Mouse (Mus musculus): Measurements from ENCODE around the gene Glt8d1. TPM values are rescaled to one million over a fixed set of nuclear protein-coding genes. Genes with fewer than 3 reads are reported as not detected.

Gene Glt8d1
- total RNA-seq (2012; rRNA removed) (12.6 and 13.8 TPM in 2 replicates), total RNA-seq (2014; rRNA removed) (22.5 and 24.9 TPM in 2 replicates), polyA plus RNA-seq (2012; ENCODE audit: insufficient read length, low read depth) (11.1 and 11.7 TPM in 2 replicates)

- dilution Hi-C loops (cut with MboI; ENCODE audit: extremely low pct_ligation_motif_present, extremely low pct_unique_long_range_greater_than_20kb, low sequenced_read_pairs): no loop called here
- Histone ChIP-seq H3K4me2 (ENCODE audit: insufficient read depth, low read depth, poor library complexity, severe bottlenecking) (peak within 1 kb of the TSS; percentile 91), H3K27ac (ENCODE audit: insufficient read depth, low read depth) (peak within 1 kb of the TSS; percentile 37)
- TF ChIP-seq POLR2AphosphoS2 (IDR thresholded peaks at IDR 0.05; ENCODE audit: low read depth, low read length): 0 out of 2 replicates have a peak, but pooled peaks have one; percentile 36
- no peak for TF ChIP-seq CHD1 (IDR thresholded peaks at IDR 0.05; ENCODE audit: low read depth, low read length)
- no peak for TF ChIP-seq ZC3H11A (IDR thresholded peaks at IDR 0.05; ENCODE audit: low read depth, low read length)
- peak; percentile 3; the same call in 1 of the 2 replicates for TF ChIP-seq IRF4 (IDR thresholded peaks at IDR 0.05; ENCODE audit: low read depth, low read length)
- no peak for TF ChIP-seq ETS1 (conservative IDR thresholded peaks at IDR 0.05; ENCODE audit: low read depth, low read length)
- TF ChIP-seq ZMIZ1 (IDR thresholded peaks at IDR 0.05; ENCODE audit: low read depth, low read length): no peak
- TF ChIP-seq KAT2A (IDR thresholded peaks at IDR 0.05; ENCODE audit: insufficient replicate concordance, low read length): 0 out of 2 replicates have a peak, but pooled peaks have one; percentile 65
- TF ChIP-seq E2F4 (IDR thresholded peaks at IDR 0.05; ENCODE audit: insufficient replicate concordance, low read depth, low read length): no peak
- TF ChIP-seq ZKSCAN1 (IDR thresholded peaks at IDR 0.05; ENCODE audit: borderline replicate concordance, low read depth, low read length): no peak
- 0 out of 2 replicates have a peak, but pooled peaks have one; percentile 11 for TF ChIP-seq RCOR1 (conservative IDR thresholded peaks at IDR 0.05; ENCODE audit: low read depth, low read length)
- peak; percentile 67 for TF ChIP-seq ELF1 (IDR thresholded peaks at IDR 0.05; ENCODE audit: low read depth, low read length)
- TF ChIP-seq USF1 (IDR thresholded peaks at IDR 0.05; ENCODE audit: low read depth, low read length): no peak
- TF ChIP-seq JUND (conservative IDR thresholded peaks at IDR 0.05; ENCODE audit: low read depth, low read length): no peak
- TF ChIP-seq PAX5 (IDR thresholded peaks at IDR 0.05; ENCODE audit: low read length): no peak
- TF ChIP-seq TCF12 (IDR thresholded peaks at IDR 0.05; ENCODE audit: low read depth, low read length): peak; percentile 46; the same call in 1 of the 2 replicates
- TF ChIP-seq EP300 (IDR thresholded peaks at IDR 0.05; ENCODE audit: low read length): no peak; the same call in 1 of the 2 replicates
- TF ChIP-seq NRF1 (IDR thresholded peaks at IDR 0.05; ENCODE audit: low read depth, low read length): peak; percentile 55
- no peak for TF ChIP-seq RAD21 (IDR thresholded peaks at IDR 0.05; ENCODE audit: low read depth, low read length)
- TF ChIP-seq POLR2A (IDR thresholded peaks at IDR 0.05; ENCODE audit: low read depth, low read length): peak; percentile 85
- peak; percentile 77 for TF ChIP-seq HCFC1 (IDR thresholded peaks at IDR 0.05; ENCODE audit: low read depth, low read length)
- TF ChIP-seq JUN (IDR thresholded peaks at IDR 0.05; ENCODE audit: insufficient read depth, low read depth, low read length): no peak
- 0 out of 2 replicates have a peak, but pooled peaks have one; percentile 80 for TF ChIP-seq MXI1 (IDR thresholded peaks at IDR 0.05; ENCODE audit: low read depth, low read length)
- no peak for TF ChIP-seq SMC3 (IDR thresholded peaks at IDR 0.05; ENCODE audit: low read depth, low read length)
- no peak for TF ChIP-seq CTCF (conservative IDR thresholded peaks at IDR 0.05 in 1 of 2, IDR thresholded peaks at IDR 0.05 in 1 of 2; ENCODE audit: low read depth in 2 of 2, low read length in 2 of 2)
- TF ChIP-seq BHLHE40 (IDR thresholded peaks at IDR 0.05; ENCODE audit: low read depth, low read length): 0 out of 2 replicates have a peak, but pooled peaks have one; percentile 4
- peak; percentile 79; the same call in 1 of the 2 replicates for TF ChIP-seq UBTF (IDR thresholded peaks at IDR 0.05; ENCODE audit: low read depth, low read length)
- peak; percentile 36; the same call in 1 of the 2 replicates for TF ChIP-seq MAZ (IDR thresholded peaks at IDR 0.05; ENCODE audit: low read depth, low read length)
- TF ChIP-seq MAFK (IDR thresholded peaks at IDR 0.05; ENCODE audit: insufficient replicate concordance, low read length): no peak
- no peak for TF ChIP-seq MYC (IDR thresholded peaks at IDR 0.05; ENCODE audit: low read depth, low read length)
- no peak; the same call in none of the 2 replicates for TF ChIP-seq MEF2A (IDR thresholded peaks at IDR 0.05; ENCODE audit: borderline replicate concordance, low read depth, low read length)
- no peak for TF ChIP-seq GABPA (IDR thresholded peaks at IDR 0.05; ENCODE audit: insufficient replicate concordance, low read depth, low read length)
- no peak for TF ChIP-seq TBP (conservative IDR thresholded peaks at IDR 0.05; ENCODE audit: low read depth, low read length)
- TF ChIP-seq NELFE (IDR thresholded peaks at IDR 0.05; ENCODE audit: low read depth, low read length): peak; percentile 70
- 0 out of 2 replicates have a peak, but pooled peaks have one; percentile 26 for TF ChIP-seq CHD2 (IDR thresholded peaks at IDR 0.05; ENCODE audit: low read length)
- TF ChIP-seq USF2 (conservative IDR thresholded peaks at IDR 0.05; ENCODE audit: low read depth, low read length): no peak
- TF ChIP-seq MAX (IDR thresholded peaks at IDR 0.05; ENCODE audit: low read length): peak; percentile 93
- TF ChIP-seq ZNF384 (IDR thresholded peaks at IDR 0.05; ENCODE audit: low read depth, low read length): no peak
Observed at GRCm38 (mm10) chr14:31001307-31002205, at the start of gene Glt8d1, which contains the start of gene Spcs1. Gene Glt8d1, plus strand, starts transcription at chr14:31001400. Gene Spcs1, minus strand, starts transcription at chr14:31001672.

More at GRCm38 (mm10) chr14:31001307-31002205, at the start of gene Glt8d1, which contains the start of gene Spcs1:
- Histone ChIP-seq H3K9ac (ENCODE audit: insufficient read depth, low read depth) (peak within 1 kb of the TSS; percentile 86), H3K36me3 (replicated peaks in 1 of 2; ENCODE audit: control insufficient read depth in 1 of 2, insufficient read depth in 1 of 2, low read length in 1 of 2) (peaks cover 8 to 20% of the 10 kb centered on the region in 2 experiments), H3K4me3 (replicated peaks in 1 of 3; ENCODE audit: low read depth in 2 of 3, low read length in 2 of 3, poor library complexity in 1 of 3) (peak within 1 kb of the TSS; percentile 64 to 98 (median 73)), H3K9me3 (replicated peaks; ENCODE audit: low read length) (no peaks in the 10 kb centered on the region), H3K79me2 (replicated peaks; ENCODE audit: control insufficient read depth, extremely low read depth, insufficient read depth, poor library complexity, severe bottlenecking) (peaks cover 7% of the 10 kb centered on the region), H3K27me3 (replicated peaks) (no peaks in the 10 kb centered on the region), H3K4me1 (ENCODE audit: control insufficient read depth in 1 of 2, insufficient read depth in 2 of 2) (peaks cover 3 to 23% of the 10 kb centered on the region in 2 experiments)
- in situ Hi-C loops (cut with MboI; ENCODE audit: low pct_ligation_motif_present, low pct_unique_long_range_greater_than_20kb, low sequenced_read_pairs): no loop called here
- peak; percentile 75 for DNase-seq (ENCODE audit: extremely low read depth)

All from CH12.LX (cell line).